Mouse (Mus musculus) stomach, embryonic 15.5 days (tissue): ENCODE measurements around the gene Aebp1. TPM values are rescaled to one million over a fixed set of nuclear protein-coding genes. Genes with fewer than 3 reads are reported as not detected.

Source experiments
- ATAC-seq: fragments of 200-750 bp; cut with Nextera tagmentation; 2 replicates; pipeline ENCODE4 v1.8.0; 2017; ENCODE audit warnings: low read depth, moderate number of reproducible peaks, moderate TSS enrichment; ENCODE audit not compliant: insufficient read depth, low FRiP score
- H3K27ac ChIP-seq: fragments of 300-500 bp; sonication (generic); 2 replicates; pipeline ENCODE4 v1.5.1; 2015; ENCODE audit warnings: mild to moderate bottlenecking, inconsistent platforms
- H3K27me3 ChIP-seq: fragments of 300-500 bp; sonication (generic); replicated peaks from 2 replicates; pipeline ENCODE4 v1.6.1; 2015; ENCODE audit warnings: inconsistent platforms
- H3K36me3 ChIP-seq: fragments of 300-500 bp; sonication (generic); 2 replicates; pipeline ENCODE4 v1.6.1; 2015; ENCODE audit warnings: inconsistent platforms
- H3K4me1 ChIP-seq: fragments of 300-500 bp; sonication (generic); 2 replicates; pipeline ENCODE4 v1.6.1; 2015; ENCODE audit warnings: inconsistent platforms
- H3K4me2 ChIP-seq: fragments of 300-500 bp; sonication (generic); 2 replicates; pipeline ENCODE4 v1.6.1; 2015; ENCODE audit warnings: mild to moderate bottlenecking, inconsistent platforms
- H3K4me3 ChIP-seq: fragments of 300-500 bp; sonication (generic); replicated peaks from 2 replicates; pipeline ENCODE4 v1.5.1; 2015; ENCODE audit warnings: inconsistent platforms
- H3K9ac ChIP-seq: fragments of 300-500 bp; sonication (generic); 2 replicates; pipeline ENCODE4 v1.6.1; 2015; ENCODE audit warnings: inconsistent platforms
- H3K9me3 ChIP-seq: fragments of 300-500 bp; sonication (generic); 2 replicates; pipeline ENCODE4 v1.6.1; 2016; ENCODE audit warnings: inconsistent platforms
- WGBS: fragments of 180-500 bp; shearing (Covaris S2); methylation state at CpG from one replicate; pipeline ENCODE4 v1.1.7; 2015; 5-methylcytosine and 5-hydroxymethylcytosine counted together
- polyA plus RNA-seq: library from polyadenylated mRNA; unstranded; fragments of >200 nt; fragmentation: Nextera tagmentation; extraction: Ambion mirVana; gene quantifications from 2 replicates; pipeline ENCODE4 v1.2.1, GENCODE M21; 2015

Gene Aebp1
- polyA plus RNA-seq, 1 experiment from 2014 or later, result 40.1 TPM

DNA sequence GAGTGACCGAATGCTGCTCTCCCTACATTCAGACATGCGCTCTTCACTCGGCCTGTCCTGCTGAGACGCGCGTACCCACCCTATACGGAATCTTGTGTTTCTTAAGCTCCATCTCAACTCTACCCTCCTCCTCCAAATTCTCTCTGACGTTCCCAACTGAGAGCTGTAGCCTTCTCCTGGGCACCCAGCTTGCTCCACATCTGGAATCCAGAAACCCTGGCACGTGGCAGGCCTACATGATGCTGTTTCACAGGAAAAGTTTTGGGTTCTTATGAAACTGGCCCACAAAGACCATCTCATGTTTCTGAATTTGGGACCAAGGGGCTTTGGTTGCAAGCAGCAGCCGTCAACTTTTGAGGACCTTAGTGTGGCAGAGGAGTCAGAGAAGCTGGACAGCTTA is 37.5 kb downstream of the Aebp1 start:
- no peaks in the 10 kb centered on the region for H3K27me3 ChIP-seq
- H3K4me1 ChIP-seq, result peaks cover 30% of the 10 kb centered on the region
- H3K36me3 ChIP-seq, result no peaks in the 10 kb centered on the region
- no peak for ATAC-seq
- H3K4me2 ChIP-seq, result no peak overlapping the region
- H3K9ac ChIP-seq, result no peak overlapping the region
- no peak overlapping the region for H3K4me3 ChIP-seq
- WGBS, result 91% methylated on average over 10 of the region's 10 CpGs
- H3K27ac ChIP-seq, result no peak overlapping the region
- no peaks in the 10 kb centered on the region for H3K9me3 ChIP-seq

DNA sequence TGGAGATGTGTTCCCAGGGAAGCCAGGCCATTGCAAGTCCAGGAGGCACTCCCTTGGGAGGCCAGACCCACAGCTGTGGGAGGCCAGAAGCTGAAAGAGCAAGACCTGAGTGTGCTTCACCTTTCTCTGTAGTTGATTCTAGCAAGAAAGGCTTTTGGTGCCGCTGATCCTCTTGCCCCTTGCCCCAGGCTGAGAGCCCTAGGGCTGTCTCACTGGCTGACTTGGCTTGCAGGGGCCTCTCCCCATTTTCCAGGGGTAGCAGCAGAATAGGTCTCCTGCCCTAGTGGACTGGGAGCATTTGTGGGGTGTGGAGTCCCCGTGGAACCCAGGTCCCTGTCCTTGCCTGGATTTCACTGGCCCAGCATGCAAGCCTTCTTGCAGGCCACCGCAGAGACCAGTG is 39.6 kb downstream of the Aebp1 start:
- Histone ChIP-seq H3K27ac (peak overlapping the region; percentile 55; the same call in 1 of the 2 replicates), H3K4me2 (peak overlapping the region; percentile 77), H3K36me3 (no peaks in the 10 kb centered on the region), H3K9me3 (no peaks in the 10 kb centered on the region), H3K27me3 (no peaks in the 10 kb centered on the region), H3K4me3 (peak overlapping the region; percentile 41), H3K4me1 (peaks cover 30% of the 10 kb centered on the region), H3K9ac (no peak overlapping the region)
- 32% methylated on average over 3 of the region's 3 CpGs for WGBS
- no peak for ATAC-seq

DNA sequence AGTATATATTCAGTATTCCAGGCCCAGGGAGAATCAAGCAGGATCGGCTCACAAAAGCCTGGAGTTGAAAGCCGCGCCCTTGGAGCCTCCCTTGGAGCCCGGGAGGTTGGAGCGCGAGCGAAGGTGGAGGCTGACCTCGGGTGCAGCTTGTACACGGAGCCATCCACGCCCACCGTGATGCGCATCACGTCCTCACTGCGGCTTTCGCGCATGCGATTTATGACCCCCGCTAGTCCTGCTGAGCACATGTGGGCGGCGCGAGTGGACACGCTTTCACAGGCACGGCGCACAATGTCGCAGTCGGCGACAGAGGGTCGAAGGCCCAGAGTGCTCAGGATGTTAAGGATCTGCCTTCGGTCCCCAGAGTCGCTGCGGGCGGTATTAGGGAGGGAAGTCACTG is 40.2 kb downstream of the Aebp1 start:
- Histone ChIP-seq H3K4me1 (peaks cover 28% of the 10 kb centered on the region), H3K9me3 (no peaks in the 10 kb centered on the region), H3K27ac (peak overlapping the region; percentile 55; the same call in 1 of the 2 replicates), H3K9ac (peak overlapping the region; percentile 14; the same call in 1 of the 2 replicates), H3K4me3 (peak overlapping the region; percentile 41), H3K36me3 (no peaks in the 10 kb centered on the region), H3K4me2 (peak overlapping the region; percentile 77), H3K27me3 (no peaks in the 10 kb centered on the region)
- 1% methylated on average over 32 of the region's 32 CpGs for WGBS
- ATAC-seq, result peak; percentile 63

DNA sequence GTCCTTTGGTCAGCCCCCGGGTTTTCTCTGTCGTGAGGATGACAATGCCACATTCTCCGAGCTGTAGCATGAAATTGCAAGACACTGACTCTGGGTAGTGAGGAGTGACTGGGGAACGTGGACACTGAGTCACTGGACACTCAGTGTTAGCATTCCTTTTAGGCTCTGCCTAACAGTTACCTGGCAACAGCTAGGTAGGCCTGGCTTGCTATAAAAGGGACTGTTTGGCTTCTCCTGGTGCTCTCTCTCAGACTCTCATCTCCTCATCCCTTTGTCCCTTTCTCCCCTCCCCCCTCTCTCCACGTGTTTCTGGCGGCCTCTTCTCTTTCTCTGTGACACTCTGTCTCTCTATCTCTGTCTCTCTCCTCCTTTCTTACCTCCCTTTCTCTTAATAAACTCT is 40.6 kb downstream of the Aebp1 start:
- H3K27ac ChIP-seq, result peak overlapping the region; percentile 55; the same call in 1 of the 2 replicates
- peaks cover 23% of the 10 kb centered on the region for H3K4me1 ChIP-seq
- WGBS, result 23% methylated on average over 6 of the region's 6 CpGs
- no peaks in the 10 kb centered on the region for H3K27me3 ChIP-seq
- H3K9me3 ChIP-seq, result no peaks in the 10 kb centered on the region
- H3K4me2 ChIP-seq, result peak overlapping the region; percentile 77
- H3K36me3 ChIP-seq, result no peaks in the 10 kb centered on the region
- no peak for ATAC-seq
- H3K4me3 ChIP-seq, result peak overlapping the region; percentile 41
- no peak overlapping the region for H3K9ac ChIP-seq

DNA sequence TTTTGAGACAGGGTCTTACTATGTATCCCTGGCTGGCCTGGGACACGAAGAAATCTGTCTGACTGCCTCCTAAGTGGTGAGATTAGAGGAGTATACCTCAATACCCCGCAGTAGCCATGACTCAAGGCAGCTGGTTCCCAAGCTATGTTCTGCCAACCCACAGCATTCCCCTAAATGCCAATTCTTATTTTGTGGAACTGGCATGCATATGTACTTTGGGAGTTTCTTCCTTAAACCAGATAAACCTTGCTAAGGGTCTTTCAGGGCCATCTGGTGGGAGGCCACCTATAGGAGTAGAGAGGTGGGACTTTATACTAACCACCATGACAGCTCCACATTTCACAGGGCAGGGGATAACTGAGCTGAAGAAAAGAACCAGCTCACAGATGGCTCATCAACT is 42.1 kb downstream of the Aebp1 start:
- WGBS, result 72% methylated on average over 2 of the region's 2 CpGs
- no peaks in the 10 kb centered on the region for H3K27me3 ChIP-seq
- H3K9me3 ChIP-seq, result no peaks in the 10 kb centered on the region
- H3K4me3 ChIP-seq, result no peak overlapping the region
- ATAC-seq, result no peak
- no peak overlapping the region for H3K4me2 ChIP-seq
- H3K36me3 ChIP-seq, result no peaks in the 10 kb centered on the region
- H3K27ac ChIP-seq, result no peak overlapping the region
- peaks cover 19% of the 10 kb centered on the region for H3K4me1 ChIP-seq
- H3K9ac ChIP-seq, result no peak overlapping the region

DNA sequence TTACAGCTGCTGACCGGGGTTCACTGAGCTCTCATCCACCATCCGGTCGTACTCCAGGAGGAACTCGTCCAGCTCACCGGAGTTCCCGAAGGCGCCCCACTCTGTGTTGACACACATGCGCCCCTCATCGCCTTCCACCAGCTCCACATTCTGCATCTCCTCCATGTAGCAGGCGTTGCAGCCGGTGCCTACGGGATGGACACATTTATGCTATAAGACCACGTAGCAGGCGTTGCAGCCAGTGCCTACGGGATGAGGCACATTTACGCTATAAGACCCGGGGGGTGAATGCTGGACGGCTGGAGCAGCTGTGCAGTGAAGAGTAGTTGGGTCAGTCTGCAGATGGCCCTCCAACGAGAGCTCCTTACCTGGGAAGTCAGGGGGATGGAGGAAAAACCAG is 42.6 kb downstream of the Aebp1 start:
- no peak for ATAC-seq
- H3K9ac ChIP-seq, result no peak overlapping the region
- H3K4me2 ChIP-seq, result no peak overlapping the region
- H3K9me3 ChIP-seq, result no peaks in the 10 kb centered on the region
- WGBS, result 74% methylated on average over 19 of the region's 19 CpGs
- no peak overlapping the region for H3K27ac ChIP-seq
- H3K4me1 ChIP-seq, result peaks cover 19% of the 10 kb centered on the region
- H3K36me3 ChIP-seq, result no peaks in the 10 kb centered on the region
- H3K4me3 ChIP-seq, result no peak overlapping the region
- H3K27me3 ChIP-seq, result no peaks in the 10 kb centered on the region

DNA sequence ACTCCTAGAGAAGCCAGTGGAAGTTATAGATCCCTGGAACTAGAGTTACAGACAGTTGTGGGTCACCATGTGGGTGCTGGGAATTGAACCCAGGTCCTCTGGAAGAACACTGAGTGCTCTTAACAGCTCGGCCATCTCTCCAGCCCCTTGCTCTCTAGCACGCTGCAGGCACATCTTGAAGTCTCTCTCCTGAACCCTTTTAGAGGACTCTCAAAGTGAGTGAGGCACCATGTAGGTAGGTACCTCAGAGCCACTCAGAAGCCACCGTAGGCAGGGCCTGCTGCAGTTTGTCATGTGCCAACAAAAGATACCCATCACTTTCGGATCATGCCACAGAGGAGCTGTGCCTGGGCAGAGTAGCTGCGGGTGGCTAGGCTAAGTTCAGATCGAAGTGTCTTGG is 43.1 kb downstream of the Aebp1 start:
- H3K9me3 ChIP-seq, result no peaks in the 10 kb centered on the region
- H3K27ac ChIP-seq, result no peak overlapping the region
- H3K4me1 ChIP-seq, result peaks cover 19% of the 10 kb centered on the region
- 92% methylated on average over 6 of the region's 6 CpGs for WGBS
- H3K36me3 ChIP-seq, result no peaks in the 10 kb centered on the region
- no peaks in the 10 kb centered on the region for H3K27me3 ChIP-seq
- no peak overlapping the region for H3K4me2 ChIP-seq
- H3K4me3 ChIP-seq, result no peak overlapping the region
- ATAC-seq, result no peak
- H3K9ac ChIP-seq, result no peak overlapping the region

DNA sequence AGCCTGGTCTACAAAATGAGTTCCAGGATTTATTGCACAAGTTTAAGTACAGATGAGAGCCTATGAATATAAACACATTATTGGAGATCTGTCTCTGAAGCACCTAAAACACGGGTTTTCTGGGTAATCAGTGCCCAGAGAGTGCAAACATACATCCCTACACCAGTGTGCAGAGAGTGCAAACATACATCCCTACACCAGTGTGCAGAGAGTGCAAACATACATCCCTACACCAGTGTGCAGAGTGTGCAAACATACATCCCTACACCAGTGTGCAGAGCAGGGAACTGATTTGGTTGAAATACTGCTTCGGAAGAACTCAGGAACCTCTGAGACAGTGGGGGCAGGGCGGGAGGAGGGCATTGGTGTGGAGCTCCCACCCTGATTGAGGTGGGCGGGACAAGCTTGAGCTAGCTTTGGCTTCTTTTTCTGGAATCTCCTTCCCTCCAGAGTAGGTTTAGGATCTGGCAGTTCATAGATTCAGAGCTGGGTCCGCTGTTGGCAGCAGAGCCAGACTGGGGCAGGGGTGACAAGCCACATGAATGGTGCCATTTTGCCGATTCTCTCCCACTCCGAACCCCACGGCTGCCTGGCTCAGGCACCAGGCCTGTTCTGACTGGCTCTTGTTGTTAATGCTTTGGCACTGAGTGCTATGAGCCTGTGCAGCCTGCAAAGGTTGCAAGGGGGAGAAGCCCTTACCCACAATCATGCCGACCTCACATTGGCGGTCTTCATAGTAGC is 44.2 kb downstream of the Aebp1 start:
- no peaks in the 10 kb centered on the region for H3K27me3 ChIP-seq
- H3K9me3 ChIP-seq, result no peaks in the 10 kb centered on the region
- no peak overlapping the region for H3K27ac ChIP-seq
- no peak overlapping the region for H3K4me2 ChIP-seq
- H3K9ac ChIP-seq, result no peak overlapping the region
- WGBS, result 76% methylated on average over 10 of the region's 10 CpGs
- ATAC-seq, result no peak
- no peak overlapping the region for H3K4me3 ChIP-seq
- no peaks in the 10 kb centered on the region for H3K36me3 ChIP-seq
- H3K4me1 ChIP-seq, result peaks cover 17% of the 10 kb centered on the region

DNA sequence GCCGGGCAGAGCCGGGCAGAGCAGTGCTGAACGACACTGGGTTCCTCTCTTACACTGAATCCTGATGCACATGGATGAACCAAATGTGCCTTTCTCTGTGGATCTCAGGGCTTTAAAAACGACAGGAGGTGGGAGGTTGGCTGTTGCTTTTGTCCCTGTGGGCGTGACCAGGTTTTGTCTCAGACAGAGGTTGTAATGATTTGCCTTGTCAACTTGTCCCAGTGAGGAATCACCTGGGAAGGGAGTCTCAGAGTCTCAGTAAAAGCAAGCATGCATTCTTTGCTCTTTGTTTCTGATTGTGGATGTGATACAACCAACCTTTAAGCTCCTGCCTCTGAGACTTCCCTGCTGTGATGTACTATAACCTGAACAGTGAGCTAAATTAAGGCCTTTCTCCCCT is 45.3 kb downstream of the Aebp1 start:
- Histone ChIP-seq H3K9ac (no peak overlapping the region), H3K36me3 (no peaks in the 10 kb centered on the region), H3K9me3 (no peaks in the 10 kb centered on the region), H3K4me3 (no peak overlapping the region), H3K4me1 (peaks cover 8% of the 10 kb centered on the region), H3K27me3 (no peaks in the 10 kb centered on the region), H3K4me2 (no peak overlapping the region), H3K27ac (no peak overlapping the region)
- 58% methylated on average over 5 of the region's 5 CpGs for WGBS
- no peak for ATAC-seq

DNA sequence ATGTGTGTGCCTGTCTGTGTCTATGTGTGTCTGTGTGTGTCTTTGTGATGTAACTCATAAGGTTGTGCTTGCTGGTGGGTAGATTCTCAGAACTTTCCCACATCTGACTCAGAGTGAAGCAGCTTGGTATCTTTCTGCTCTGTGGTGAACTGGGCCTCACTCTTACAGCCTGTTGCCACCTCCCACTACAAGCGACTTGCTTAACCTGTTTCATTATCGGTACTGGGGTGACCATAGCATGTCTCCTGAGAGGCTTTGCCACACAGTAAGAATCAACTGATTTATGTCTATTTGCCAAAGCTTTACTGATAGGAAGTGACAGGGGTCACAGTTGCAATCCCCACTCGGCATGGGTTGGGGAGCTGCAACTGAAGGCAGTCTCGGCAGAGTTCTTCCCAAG is 46.9 kb downstream of the Aebp1 start:
- Histone ChIP-seq H3K4me3 (no peak overlapping the region), H3K9me3 (no peaks in the 10 kb centered on the region), H3K27ac (peak overlapping the region; percentile 67), H3K4me2 (no peak overlapping the region), H3K27me3 (no peaks in the 10 kb centered on the region), H3K4me1 (no peaks in the 10 kb centered on the region), H3K36me3 (no peaks in the 10 kb centered on the region), H3K9ac (no peak overlapping the region)
- peak; percentile 80 for ATAC-seq
- WGBS, result 39% methylated on average over 4 of the region's 4 CpGs

DNA sequence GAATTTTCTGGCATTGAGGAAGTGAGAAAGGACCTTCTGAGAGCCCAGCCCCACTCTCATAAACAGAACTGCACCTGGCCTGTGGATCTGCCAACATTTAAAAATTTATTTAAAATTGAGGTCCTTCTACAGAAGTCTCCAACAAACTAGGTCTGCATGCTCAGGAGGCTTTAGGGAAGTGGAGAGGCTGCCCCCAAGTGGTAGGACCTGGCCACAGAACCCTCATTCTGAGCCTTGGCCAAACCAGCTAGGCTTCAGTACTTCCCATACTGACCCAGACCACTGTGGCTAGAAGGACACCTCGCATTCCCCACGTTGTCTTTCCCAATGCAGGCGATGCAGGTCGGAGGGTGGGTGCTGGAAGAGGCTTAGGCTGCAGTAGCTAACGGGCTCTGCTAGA is 50.9 kb downstream of the Aebp1 start:
- ATAC-seq, result peak; percentile 56; the same call in 1 of the 2 replicates
- no peaks in the 10 kb centered on the region for H3K27me3 ChIP-seq
- no peak overlapping the region for H3K9ac ChIP-seq

DNA sequence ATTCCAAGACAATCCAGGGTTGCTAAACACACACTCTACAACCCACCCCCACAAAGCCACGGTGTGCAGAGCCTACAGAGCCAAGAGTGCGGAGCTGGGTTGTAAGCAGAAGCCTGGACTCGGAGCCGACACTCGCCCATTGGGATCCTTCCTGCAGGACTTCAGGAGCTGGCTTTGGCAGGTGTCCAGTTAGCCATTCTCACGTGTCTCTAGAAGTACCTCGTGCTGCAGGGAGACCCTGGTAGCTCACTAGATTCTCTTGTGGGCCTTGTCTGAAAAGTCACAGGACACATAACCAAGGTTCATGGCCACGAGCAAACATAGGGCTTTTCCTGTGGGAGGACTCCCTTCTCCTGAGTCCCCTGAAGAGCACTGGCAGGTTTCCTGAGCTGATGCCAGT is 51.5 kb downstream of the Aebp1 start:
- no peak for ATAC-seq
- WGBS, result 62% methylated on average over 8 of the region's 8 CpGs
- Histone ChIP-seq H3K9me3 (no peaks in the 10 kb centered on the region), H3K9ac (no peak overlapping the region), H3K27ac (no peak overlapping the region), H3K27me3 (no peaks in the 10 kb centered on the region), H3K4me2 (no peak overlapping the region), H3K4me1 (no peaks in the 10 kb centered on the region), H3K36me3 (no peaks in the 10 kb centered on the region), H3K4me3 (no peak overlapping the region)

More for the DNA sequence above, 50.9 kb downstream of the Aebp1 start:
- H3K4me2 ChIP-seq, result no peak overlapping the region
- no peaks in the 10 kb centered on the region for H3K9me3 ChIP-seq
- 23% methylated on average over 5 of the region's 5 CpGs for WGBS
- H3K4me3 ChIP-seq, result no peak overlapping the region
- H3K27ac ChIP-seq, result no peak overlapping the region
- no peaks in the 10 kb centered on the region for H3K4me1 ChIP-seq
- H3K36me3 ChIP-seq, result no peaks in the 10 kb centered on the region

DNA sequence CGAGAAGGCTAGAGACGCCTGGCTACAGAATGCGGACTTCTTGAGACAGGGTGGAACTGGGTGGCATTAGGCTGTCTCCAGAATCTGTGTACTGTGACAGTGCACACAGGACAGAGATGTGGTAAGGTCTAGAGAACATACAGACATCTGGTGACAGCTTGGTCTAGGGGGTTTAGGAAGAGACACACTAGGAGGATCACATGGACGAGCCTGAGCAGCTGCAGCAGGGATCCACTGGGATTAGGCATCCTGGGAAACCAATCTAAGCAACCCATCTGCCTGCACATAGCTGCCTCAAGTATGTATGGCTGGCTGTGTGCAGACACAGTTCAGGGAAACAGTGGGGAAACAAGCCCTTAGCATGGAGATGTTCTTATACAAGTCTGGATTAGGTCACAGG is 52.2 kb downstream of the Aebp1 start:
- no peak for ATAC-seq
- Histone ChIP-seq H3K27ac (no peak overlapping the region), H3K4me3 (no peak overlapping the region), H3K4me2 (no peak overlapping the region), H3K36me3 (no peaks in the 10 kb centered on the region), H3K27me3 (no peaks in the 10 kb centered on the region), H3K9me3 (no peaks in the 10 kb centered on the region), H3K4me1 (no peaks in the 10 kb centered on the region), H3K9ac (no peak overlapping the region)
- WGBS, result 79% methylated on average over 4 of the region's 4 CpGs
